Mouse (Mus musculus): ENCODE measurements around the gene Furin.

Furin gene

GRCm38 (mm10) chr7:80405188-80405695, at the start of gene Furin:
TSS of gene Furin (minus strand) at chr7:80405436.
- no peak for DNase-seq

DNA sequence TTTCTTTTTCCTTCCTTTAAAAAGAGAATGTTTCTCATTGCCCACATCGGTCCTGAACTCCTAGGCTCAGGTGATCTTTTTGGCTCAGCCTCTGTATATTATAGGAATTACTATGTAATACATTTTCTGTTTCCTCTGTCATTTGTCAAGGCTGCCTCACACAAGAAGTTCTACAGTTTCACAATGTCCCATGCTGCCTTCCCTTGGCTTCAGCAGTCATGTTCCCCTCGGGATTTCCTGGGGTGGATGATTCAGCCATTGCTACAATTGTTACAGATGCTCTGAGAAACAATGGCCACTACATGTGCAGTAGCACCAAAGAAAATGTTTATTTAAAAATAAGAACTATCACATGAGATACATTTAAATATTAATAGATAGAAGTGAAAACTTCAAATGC, 49.5 kb upstream of the Furin start:
- no peak for DNase-seq

DNA sequence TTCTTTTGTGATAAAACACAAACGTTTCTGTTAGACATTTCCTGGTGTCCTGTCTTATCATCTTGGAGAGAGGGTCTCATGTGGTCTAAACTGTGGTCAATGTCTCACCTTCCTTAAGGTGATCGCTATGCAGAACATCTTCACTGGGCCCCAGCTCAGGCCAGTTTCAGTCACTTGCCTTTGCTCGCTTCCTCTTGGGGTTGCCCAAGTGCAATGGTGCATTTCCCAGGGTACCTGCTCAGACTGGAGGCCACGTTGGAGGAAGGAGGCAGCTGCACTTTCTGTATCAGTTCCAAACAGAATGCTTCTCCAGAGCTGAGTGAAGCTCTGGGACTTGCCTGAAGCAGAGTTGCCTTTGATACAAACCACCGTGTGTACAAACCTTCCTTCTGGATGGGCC, 48.8 kb upstream of the Furin start:
- DNase-seq: no peak

DNA sequence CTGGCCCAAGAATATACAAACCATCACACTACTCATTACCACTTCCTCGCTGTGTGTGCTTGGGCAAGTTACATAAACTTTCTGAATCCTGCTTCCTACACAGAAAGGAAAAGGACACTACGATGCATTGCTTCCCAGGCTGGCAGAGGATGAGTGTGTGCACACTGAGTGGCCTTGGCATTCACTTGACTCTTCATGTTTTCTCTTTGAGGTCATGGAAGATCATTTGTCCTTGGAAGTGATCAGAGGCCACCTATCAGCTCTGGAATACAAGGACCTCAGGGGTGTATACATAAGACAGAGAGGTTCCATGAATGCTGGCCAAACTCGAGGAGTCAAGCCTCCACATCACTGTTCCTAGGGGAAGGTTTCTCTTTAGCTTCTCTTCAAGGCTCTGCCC, 47.9 kb upstream of the Furin start:
- no peak for DNase-seq

- no peak for DNase-seq
These were observed 47.0 kb upstream of the Furin start for GRCm38 (mm10) chr7:80452241-80452640.

DNA sequence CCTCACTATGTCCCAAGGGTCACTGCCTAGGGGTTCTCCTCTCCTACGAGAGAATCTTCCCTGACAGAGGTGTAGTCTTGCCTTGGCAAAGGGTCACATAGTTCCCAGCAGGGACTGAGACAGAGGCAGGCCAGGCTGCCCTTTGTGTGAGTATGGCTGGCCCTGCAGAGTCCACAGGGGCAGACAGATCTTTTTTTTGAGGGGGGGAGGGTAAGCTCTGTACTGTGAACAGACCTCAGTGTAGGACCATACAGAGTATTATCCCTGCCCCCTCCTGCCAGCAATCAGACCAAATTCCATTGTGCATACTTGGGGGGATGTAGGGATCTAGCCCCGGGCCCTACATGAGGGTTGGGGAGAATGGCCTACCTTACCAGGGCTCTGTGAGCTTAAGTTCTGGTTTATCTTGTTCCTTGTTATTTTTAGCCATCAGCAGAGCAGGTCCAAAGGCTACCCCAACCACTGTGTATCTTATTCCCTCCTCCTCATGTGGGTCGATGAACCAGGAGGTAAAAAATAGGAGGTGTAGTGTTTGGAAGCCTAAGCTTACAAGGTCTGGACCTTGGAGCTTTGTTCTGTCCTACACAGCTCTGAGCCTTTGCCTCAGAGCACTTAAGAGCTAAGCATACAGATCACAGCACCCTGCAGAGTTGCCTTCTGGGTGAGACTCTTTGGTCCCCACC, 46.5 kb upstream of the Furin start:
- no peak for DNase-seq

GRCm38 (mm10) chr7:80450354-80450753, 45.1 kb upstream of the Furin start:
- no peak for DNase-seq

DNA sequence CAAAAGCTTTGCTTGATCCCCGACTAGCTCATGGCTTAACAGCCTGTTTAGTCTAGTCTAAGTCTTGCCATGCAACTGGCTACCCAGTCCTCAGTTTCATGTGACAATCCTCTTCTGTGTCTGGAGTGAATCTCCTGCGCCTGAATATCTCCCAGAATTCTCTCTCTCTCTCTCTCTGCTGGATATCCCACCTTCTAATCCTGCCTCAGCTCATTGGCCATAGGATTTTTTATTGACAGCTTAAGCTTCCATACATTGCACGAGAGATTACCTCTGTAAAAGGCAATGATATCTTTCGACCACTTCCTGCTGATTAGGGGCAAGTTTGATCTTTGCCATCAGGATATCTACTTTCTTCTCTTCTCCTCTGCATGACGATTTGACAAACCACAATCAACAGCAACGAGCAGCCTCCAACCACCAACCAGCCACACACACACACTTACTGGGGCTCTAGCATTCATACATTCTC, 44.4 kb upstream of the Furin start:
- no peak for DNase-seq

DNA sequence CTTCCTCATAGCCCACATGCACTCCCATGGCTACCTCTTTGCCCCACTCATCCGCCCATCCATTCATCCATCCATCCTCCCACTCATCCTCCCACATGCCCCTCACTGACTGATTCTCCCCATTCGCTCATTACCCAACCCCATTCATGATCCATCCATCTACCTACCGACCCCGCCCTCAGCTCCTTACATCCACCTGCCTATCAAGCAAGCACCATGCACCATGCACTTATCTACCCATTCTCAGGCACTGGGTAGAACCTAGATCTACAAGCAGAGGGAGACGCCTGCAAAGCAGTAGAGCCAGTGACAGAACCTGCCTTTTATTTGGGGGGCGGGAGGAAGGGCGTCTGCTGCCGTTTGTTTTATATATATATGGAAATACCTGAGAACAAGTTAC, 42.1 kb upstream of the Furin start:
- no peak for DNase-seq

DNA sequence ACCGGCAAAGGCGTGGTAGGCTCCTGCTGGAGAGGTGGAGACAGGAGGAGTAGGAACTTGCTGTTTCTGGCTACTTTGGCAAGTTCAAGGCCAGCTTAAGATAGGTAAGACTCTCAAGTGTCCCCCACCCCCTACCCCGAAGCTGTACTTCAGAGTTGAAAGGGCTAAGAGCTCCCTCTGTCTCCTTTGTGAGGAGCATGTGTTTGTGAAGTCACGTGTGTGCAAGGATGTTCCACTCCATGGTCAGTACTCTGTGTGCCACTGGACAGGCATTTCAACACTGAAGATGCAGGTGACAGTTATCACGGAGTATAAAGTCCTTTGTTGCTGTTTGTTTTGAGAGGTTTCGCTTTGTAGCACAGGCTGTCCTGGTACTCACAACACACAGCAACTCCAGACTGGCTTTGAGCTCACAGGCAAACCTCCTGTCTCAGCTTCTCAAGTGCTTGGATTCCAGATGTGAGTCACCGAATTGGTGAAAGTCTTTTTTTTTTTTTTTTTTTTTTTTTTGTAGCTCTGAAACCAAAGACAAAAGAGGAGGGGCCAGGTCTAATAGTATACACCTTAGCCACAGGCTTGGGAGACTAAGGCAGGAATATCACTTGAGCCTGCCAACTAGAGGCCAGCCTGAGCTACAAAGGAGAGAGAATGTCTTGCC, 41.1 kb upstream of the Furin start:
- no peak for DNase-seq

DNA sequence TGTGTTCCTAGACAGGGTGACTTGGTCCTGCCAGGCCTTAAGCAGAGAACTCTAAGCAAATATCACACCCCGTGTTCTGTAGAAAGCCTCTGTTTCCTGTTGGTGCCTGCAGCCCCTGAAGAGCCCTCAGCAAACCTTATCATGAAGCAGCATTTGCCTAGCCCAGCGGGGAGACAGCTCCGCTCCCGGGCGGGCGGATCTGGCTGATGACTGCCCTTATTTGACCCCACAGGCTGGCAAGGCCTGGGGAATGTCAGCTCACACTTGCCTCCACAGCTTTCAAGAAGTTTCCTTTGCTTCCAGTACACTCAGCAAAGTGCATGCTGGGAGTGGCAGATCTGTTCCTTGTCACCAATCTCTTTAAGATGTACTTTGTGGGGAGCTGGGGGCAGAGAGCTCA, 40.3 kb upstream of the Furin start:
- DNase-seq: no peak

- peak; percentile 32 to 59 for DNase-seq
These were observed 39.4 kb upstream of the Furin start for GRCm38 (mm10) chr7:80444401-80445249.

GRCm38 (mm10) chr7:80443124-80443523, 37.9 kb upstream of the Furin start:
- no peak for DNase-seq

GRCm38 (mm10) chr7:80441986-80442904, 37.0 kb upstream of the Furin start:
- DNase-seq: peak; percentile 25 to 43

- DNase-seq: no peak
These were observed 35.4 kb upstream of the Furin start for GRCm38 (mm10) chr7:80440685-80441084.

GRCm38 (mm10) chr7:80439789-80440488, 34.7 kb upstream of the Furin start:
- DNase-seq: peak in 1 of 2 experiments; percentile 38

DNA sequence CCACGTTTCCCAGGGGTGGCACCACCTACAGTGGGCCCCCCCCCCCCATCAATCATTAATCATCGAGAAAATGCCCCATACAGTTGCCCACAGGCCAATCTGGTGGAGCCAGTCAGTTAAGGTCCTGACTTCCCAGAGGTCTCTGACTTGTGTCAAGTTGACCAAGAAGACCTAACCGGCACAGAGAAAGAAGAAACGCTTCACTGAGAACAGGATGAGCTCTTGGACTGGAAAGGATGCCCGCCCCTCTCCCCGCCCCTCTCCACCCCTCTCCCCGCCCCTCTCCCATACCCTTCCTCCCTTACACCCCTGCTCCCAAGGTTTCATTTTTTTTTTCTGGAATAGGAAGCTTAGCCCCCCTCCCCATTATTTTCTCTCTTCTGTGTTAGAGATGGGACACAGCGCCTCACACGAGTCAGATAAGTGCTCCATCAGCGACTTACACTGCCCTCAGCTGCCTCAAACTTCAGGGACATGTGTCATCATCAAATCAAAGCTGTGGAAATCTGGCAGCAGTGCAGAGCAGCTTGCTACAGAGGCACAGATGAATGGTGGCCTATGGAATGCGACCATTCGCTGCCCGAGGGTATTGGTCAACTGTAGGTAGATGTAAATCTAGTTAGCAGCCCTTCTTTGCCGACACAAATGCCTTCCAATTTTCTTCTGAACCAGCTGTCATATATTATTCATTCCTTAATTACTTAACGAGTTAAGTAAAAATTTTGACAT, 34.0 kb upstream of the Furin start:
- DNase-seq: no peak

- DNase-seq: no peak
These were observed 31.3 kb upstream of the Furin start for GRCm38 (mm10) chr7:80436571-80436970.

DNA sequence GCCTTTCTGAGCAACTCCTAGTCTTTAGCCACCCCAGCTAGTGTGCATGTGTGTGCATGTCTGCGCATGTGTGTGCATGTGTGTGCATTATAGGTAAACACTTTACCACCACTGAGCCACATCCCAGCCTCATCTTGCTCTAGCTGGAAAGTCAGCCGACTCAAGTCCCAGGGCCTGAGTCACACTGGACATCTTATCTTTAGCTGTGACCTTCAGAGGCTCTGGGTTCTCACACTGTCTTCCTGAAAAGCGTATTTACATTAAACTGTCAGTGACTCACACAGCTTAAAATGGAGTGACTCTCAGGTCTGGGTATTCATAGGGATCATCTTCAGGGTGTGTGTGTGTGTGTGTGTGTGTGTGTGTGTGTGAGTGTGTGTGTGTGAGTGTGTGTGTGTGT, 30.4 kb upstream of the Furin start:
- DNase-seq: no peak

DNA sequence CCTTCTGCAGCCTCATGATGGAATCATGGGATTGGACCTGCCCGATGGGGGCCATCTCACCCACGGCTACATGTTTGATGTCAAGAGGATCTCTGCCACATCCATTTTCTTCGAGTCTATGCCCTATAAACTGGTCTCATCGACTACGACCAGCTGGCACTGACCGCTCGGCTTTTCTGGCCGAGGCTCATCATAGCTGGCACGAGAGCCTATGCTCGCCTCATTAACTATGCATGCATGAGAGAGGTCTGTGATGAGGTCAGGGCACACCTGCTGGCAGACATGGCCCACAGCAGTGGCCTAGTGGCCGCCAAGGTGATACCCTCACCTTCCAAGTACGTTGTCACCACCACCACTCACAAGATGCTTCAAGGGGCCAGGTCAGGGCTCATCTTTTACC, 24.4 kb upstream of the Furin start:
- peak; percentile 49 to 54 for DNase-seq

DNA sequence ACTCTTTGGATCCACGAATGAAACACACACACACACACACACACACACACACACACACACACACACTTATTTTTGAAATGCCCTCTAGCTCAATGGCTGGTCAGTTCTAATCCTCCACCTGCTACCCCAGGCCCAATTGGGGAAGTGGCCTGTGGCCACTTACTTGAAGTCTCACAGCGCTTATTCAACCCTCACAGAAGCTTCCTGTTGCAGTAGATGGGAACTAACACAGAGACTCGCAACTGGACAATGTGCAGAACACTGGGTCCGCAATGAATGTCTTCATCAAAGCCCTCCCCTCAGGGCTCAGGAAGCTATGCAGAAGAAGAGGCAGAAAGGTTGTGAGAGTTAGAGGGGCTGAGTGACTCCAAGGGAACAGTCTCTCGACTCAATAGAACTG, 22.5 kb upstream of the Furin start:
- DNase-seq: no peak

Measured in cerebellum, postnatal 25 days (tissue).